Mouse (Mus musculus) E14TG2a.4 (cell line): Measurements from ENCODE around the gene Gm42957.

Experiments
- CTCF ChIP-seq: conservative IDR thresholded peaks from 2 replicates; pipeline ENCODE4 v1.5.1; 2014; ENCODE audit warnings: low read length
- NANOG ChIP-seq: IDR thresholded peaks from 2 replicates; pipeline ENCODE4 v1.6.1; 2014; ENCODE audit warnings: borderline replicate concordance, low read length, mixed read lengths
- POU5F1 ChIP-seq: IDR thresholded peaks from 2 replicates; pipeline ENCODE4 v1.6.1; 2014; ENCODE audit warnings: low read length, borderline replicate concordance

GRCm38 (mm10) chr3:96590657-96591056, 44.6 kb upstream of the Gm42957 start:
- no peak for TF ChIP-seq CTCF
- no peak for TF ChIP-seq POU5F1
- no peak for TF ChIP-seq NANOG
